Mouse (Mus musculus) adrenal gland, postnatal 25 days (tissue): Measurements from ENCODE around the gene Ugt2b5. TPM values are rescaled to one million over a fixed set of nuclear protein-coding genes. Genes with fewer than 3 reads are reported as not detected.
"Not testable (repeated sequence)": the region's sequence is repeated elsewhere in the genome, so short reads cannot be mapped to it uniquely, and the experiment has no call there.

Experiments
- DNase-seq: peaks from one replicate; pipeline ENCODE4 v3.0.0; 2021; ENCODE audit warnings: mixed read lengths
- long read RNA-seq: library from polyadenylated mRNA; stranded (forward); transcript quantifications from one replicate; pipeline ENCODE4 v2.0.0, GENCODE M21; 2021
- total RNA-seq: library from RNA; stranded (reverse); gene quantifications from 2 replicates; pipeline ENCODE4 v1.2.3, GENCODE M21; 2021

The Ugt2b5 gene
- 2.5 TPM in 1 of 2 replicates, not detected in the other for total RNA-seq
- long read RNA-seq, transcript Ugt2b5-201 (6 exons, 1,858 nt): major isoform, 797 of 868 reads
- long read RNA-seq, partial matches to known transcripts: 18 of 868 reads
- long read RNA-seq, other reads (novel, unspliced or antisense): 53 of 868 reads

GRCm38 (mm10) chr5:87140196-87140595 is at the start of gene Ugt2b5:
Gene Ugt2b5 (minus strand): TSS chr5:87140318.
- not testable (repeated sequence) for DNase-seq

DNA sequence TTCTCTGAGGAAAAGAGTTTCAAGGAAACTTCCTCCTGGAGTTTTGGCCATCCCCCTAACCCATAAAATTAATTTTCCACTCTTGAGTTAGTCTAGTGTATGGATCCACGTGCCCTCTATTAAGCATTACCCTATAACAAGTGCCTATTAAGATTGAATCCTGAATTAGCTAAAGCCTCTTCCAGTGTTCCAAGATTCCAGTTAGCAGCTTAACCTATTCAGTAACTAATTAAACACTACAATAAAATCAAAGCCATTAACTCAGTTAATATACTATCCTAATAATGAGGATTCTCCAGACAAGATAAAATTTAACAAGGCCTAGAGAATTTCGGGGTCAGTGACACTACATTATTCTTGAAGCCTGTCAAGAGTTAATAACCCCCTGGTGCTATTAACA is 35.7 kb upstream of the Ugt2b5 start:
- DNase-seq: not testable (repeated sequence)

- no peak for DNase-seq
Measured at GRCm38 (mm10) chr5:87174671-87175070, 34.6 kb upstream of the Ugt2b5 start.

- DNase-seq: no peak
Measured at GRCm38 (mm10) chr5:87147741-87148454, 7.8 kb upstream of the Ugt2b5 start.

DNA sequence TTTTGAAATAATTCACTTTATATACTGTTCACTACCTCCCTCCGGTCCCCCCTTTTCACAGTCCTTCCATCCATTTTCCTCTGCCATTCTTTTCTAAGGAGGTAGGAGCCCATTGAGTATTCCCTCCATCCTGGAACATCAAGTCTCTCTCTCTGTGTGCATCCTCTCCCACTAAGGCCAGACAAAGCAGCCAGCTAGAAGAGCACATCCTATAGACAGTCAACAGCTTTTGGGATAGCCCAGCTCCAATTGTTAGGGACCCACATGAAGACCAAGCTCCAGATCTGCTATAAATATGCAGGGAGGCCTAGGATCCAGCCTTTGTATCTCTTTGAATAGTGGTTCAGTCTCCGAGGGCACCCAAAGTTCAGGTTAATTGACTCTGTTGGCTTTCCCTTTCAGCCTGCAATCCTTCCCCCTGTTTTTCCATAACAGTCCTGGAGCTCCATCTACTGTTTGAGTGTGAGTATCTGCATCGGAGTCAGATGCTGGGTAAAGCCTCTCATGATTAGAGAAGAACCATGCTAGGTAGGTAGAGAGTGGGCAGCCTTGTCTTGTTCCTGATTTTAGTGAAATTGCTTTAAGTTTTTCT is 2.8 kb upstream of the Ugt2b5 start:
- no peak for DNase-seq

- DNase-seq: not testable (repeated sequence)
Measured at GRCm38 (mm10) chr5:87103697-87104096, 36.4 kb downstream of the Ugt2b5 start.

GRCm38 (mm10) chr5:87092346-87093027 is 47.6 kb downstream of the Ugt2b5 start, which contains the start of gene Ugt2b36:
Gene Ugt2b36 (minus strand): TSS chr5:87092555.
- no peak for DNase-seq

DNA sequence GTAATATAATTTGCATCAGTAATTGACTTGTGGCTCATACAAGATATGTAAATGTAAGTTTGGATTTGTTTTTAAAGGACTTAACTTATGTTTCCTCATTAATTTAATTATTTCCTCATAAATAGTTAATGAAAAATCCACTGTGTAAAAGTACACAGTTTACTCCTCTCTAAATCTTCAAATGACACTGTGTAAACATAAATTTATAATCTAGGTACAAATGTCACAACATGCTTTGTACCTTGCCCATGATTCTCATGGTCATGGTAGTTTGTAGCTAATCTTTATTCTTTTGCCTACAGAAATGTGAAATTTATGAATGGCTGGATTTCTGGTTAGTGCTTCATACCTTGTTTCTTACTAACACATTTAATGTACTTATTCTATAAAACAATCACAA is 49.0 kb downstream of the Ugt2b5 start:
- no peak for DNase-seq

DNA sequence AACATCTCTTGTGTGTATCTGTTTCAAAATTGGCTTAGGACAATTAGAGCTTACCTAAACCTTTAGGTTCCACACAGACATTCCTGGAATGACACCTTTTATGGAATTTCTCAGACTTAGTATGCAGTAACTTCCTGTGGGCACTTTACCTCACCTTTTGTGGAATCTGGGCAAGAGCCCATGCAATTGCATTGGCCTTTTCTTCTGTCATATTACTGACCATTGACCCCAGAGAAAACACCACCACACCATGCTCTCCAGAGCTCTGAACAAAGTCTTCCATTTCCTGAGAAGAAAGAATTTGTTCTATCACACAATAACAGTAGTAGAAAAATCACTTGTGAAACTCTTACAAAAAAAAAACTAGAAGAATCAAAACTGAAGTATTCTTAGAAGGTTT is 50.9 kb downstream of the Ugt2b5 start:
- DNase-seq: no peak

- DNase-seq: no peak
Measured at GRCm38 (mm10) chr5:87086269-87086668, 53.8 kb downstream of the Ugt2b5 start.

Other genes with a start within 250 kb of the Ugt2b5 start
- 1.7 TPM in 1 of 2 replicates, not detected in the other for gene Ugt2b34, start 233.4 kb downstream of the Ugt2b5 start, total RNA-seq
- 5.9 TPM in 1 of 2 replicates, not detected in the other for gene Ugt2b1, start 213.8 kb downstream of the Ugt2b5 start, total RNA-seq
- gene Ugt2b35, start 139.5 kb downstream of the Ugt2b5 start, total RNA-seq: not detected in 2 replicates
- 3.7 TPM in 1 of 2 replicates, not detected in the other for gene Ugt2b36, start 47.8 kb downstream of the Ugt2b5 start, total RNA-seq
- gene Ugt2b37, start 114.5 kb upstream of the Ugt2b5 start, total RNA-seq: not detected in 2 replicates
- gene Ugt2a3, start 196.9 kb upstream of the Ugt2b5 start, total RNA-seq: 0.86 TPM in 1 of 2 replicates, not detected in the other